Mouse (Mus musculus) midbrain, embryonic 12.5 days (tissue): ENCODE data around the gene Faf2. TPM values are rescaled to one million over a fixed set of nuclear protein-coding genes. Genes with fewer than 3 reads are reported as not detected.
A peak's percentile ranks its signal among the peaks of the same experiment; 100 is the strongest.

Experiments used
- ATAC-seq: fragments of 200-750 bp; cut with Nextera tagmentation; 2 replicates; pipeline ENCODE4 v1.8.0; 2017; ENCODE audit warnings: low read depth, moderate TSS enrichment, moderate library complexity; ENCODE audit not compliant: low FRiP score
- H3K27ac ChIP-seq: fragments of 300-500 bp; sonication (generic); replicated peaks from 2 replicates; pipeline ENCODE4 v1.5.1; 2016; ENCODE audit warnings: mild to moderate bottlenecking
- H3K27me3 ChIP-seq: fragments of 300-500 bp; sonication (generic); 2 replicates; pipeline ENCODE4 v1.6.1; 2016; ENCODE audit warnings: mild to moderate bottlenecking
- H3K36me3 ChIP-seq: fragments of 300-500 bp; sonication (generic); 2 replicates; pipeline ENCODE4 v1.6.1; 2016
- H3K4me1 ChIP-seq: fragments of 300-500 bp; sonication (generic); 2 replicates; pipeline ENCODE4 v1.6.1; 2016
- H3K4me2 ChIP-seq: fragments of 300-500 bp; sonication (generic); replicated peaks from 2 replicates; pipeline ENCODE4 v1.6.1; 2016; ENCODE audit warnings: mild to moderate bottlenecking, moderate library complexity
- H3K4me3 ChIP-seq: fragments of 300-500 bp; sonication (generic); 2 replicates; pipeline ENCODE4 v1.5.1; 2016; ENCODE audit warnings: mild to moderate bottlenecking
- H3K9ac ChIP-seq: fragments of 300-500 bp; sonication (generic); replicated peaks from 2 replicates; pipeline ENCODE4 v1.6.1; 2016; ENCODE audit warnings: mild to moderate bottlenecking, moderate library complexity
- H3K9me3 ChIP-seq: fragments of 300-500 bp; sonication (generic); 2 replicates; pipeline ENCODE4 v1.6.1; 2016; ENCODE audit warnings: mild to moderate bottlenecking
- WGBS: fragments of 180-500 bp; shearing (Covaris S2); methylation state at CpG from one replicate; pipeline ENCODE4 v1.1.7; 2016; 5-methylcytosine and 5-hydroxymethylcytosine counted together
- polyA plus RNA-seq: library from polyadenylated mRNA; unstranded; fragments of >200 nt; fragmentation: Nextera tagmentation; extraction: Ambion mirVana; gene quantifications from 2 replicates; pipeline ENCODE4 v1.2.1, GENCODE M21; 2016

Faf2 gene
- polyA plus RNA-seq, 1 experiment from 2014 or later = 79.5 TPM

DNA sequence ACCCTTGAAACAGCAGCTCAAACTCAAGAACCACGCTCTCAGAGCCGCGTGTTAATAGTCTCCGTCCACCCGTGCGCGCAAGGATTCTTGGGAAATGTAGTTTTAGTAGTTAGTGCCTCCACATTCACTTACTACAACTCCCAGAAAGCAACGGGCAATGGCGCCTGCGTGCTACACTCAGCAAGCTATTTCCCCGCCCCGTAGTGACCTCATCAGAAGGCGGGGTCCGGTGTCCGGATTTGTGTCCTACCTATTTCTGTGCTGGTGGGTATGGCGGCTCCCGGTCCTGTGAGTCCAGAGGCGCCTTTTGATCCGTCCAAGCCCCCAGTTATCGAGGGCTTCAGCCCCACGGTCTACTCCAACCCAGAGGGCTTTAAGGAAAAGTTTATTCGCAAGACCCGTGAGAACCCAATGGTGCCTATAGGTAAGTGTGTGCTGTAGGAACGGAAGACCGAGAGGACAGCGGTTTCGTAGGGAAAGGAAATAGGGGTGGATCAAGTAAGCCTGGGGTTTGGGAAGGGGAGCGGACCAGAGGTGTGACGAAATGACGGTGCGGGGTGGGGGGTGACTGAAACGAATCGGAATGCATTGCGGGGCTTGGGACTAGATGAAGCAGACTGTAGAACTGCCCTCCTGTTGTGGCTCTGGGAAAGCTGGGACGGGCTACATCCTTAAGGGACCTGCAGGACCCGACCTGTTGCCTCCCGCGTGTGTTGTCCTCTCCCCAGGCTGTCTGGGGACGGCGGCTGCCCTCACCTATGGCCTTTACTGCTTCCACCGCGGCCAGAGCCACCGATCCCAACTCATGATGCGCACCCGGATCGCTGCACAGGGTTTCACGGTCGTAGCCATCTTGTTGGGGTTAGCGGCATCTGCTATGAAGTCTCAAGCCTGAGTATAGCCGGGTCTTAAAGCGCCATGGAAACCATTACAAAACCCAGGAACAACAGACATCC is 31.3 kb upstream of the Faf2 start, which contains the start of the genes Nop16 and Higd2a:
Nop16 (minus strand) TSS at position 95 of the 956 bp plus-strand sequence.
Higd2a (plus strand) TSS at position 212 of the 956 bp plus-strand sequence.
- Histone ChIP-seq H3K9me3 (no peaks in the 10 kb centered on the region), H3K4me1 (peaks cover 19% of the 10 kb centered on the region), H3K9ac (peak within 1 kb of the TSS; percentile 82), H3K4me3 (peak within 1 kb of the TSS; percentile 85), H3K27me3 (no peaks in the 10 kb centered on the region), H3K4me2 (peak within 1 kb of the TSS; percentile 75), H3K36me3 (peaks cover 17% of the 10 kb centered on the region), H3K27ac (peak within 1 kb of the TSS; percentile 68)
- WGBS = under 1% methylated on average over 51 of the region's 51 CpGs
- ATAC-seq = peak; percentile 97

DNA sequence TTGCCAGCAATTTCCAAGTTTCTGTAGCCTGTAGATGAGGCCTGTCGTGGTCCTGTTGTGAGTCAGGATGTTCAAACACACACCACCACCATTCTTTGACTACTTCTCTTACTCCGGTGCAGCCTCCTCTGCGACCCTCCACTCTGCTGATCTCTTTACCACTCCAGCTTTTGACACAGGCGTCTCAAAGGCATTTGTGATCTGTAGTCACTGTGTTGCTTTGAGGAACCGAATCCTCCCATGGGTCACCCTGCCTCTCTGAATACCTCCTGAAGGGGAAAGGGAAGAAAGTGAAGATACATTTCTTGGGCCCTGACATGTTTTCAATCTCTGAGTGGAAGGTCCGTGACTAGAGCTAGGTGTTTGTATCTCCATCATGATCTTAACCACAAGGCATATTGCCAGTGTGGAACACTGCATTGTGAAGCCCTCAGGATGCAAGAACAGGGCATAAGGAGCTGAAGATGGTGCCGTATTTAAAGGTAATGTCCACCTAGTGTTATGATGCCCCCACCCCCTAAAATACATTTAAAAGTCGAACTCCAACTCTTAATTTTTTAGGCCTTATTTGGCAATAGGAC is 29.7 kb upstream of the Faf2 start:
- Histone ChIP-seq H3K4me2 (peak overlapping the region; percentile 75; the same call in 1 of the 2 replicates), H3K9ac (no peak overlapping the region), H3K4me3 (no peak overlapping the region), H3K4me1 (peaks cover 19% of the 10 kb centered on the region), H3K9me3 (no peaks in the 10 kb centered on the region), H3K27ac (no peak overlapping the region), H3K36me3 (peaks cover 9% of the 10 kb centered on the region; the same call in 1 of the 2 replicates), H3K27me3 (no peaks in the 10 kb centered on the region; the same call in 1 of the 2 replicates)
- ATAC-seq = no peak
- WGBS = 94% methylated on average over 8 of the region's 8 CpGs

DNA sequence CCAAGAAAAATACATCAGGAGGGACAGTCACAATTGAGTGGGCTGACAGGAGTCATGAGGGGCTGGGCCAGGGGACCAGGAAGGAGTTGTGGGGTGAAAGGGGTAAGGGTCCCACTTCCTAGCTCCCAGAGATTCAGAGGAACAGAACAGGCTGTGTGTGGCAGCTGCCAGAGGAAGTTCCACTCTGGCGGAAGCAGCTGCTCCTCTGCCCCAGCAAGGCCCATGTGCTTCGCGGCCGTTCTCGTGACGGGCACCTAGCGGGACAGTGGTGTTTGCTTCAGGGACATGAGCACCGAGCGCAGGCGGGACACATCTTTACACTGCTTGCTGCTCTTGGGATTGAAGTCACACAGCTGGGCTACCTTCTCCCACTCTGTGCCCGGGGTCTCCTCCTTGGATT is 28.0 kb upstream of the Faf2 start:
- Histone ChIP-seq H3K4me1 (peaks cover 18% of the 10 kb centered on the region), H3K9me3 (no peaks in the 10 kb centered on the region), H3K36me3 (peaks cover 15% of the 10 kb centered on the region; the same call in 1 of the 2 replicates), H3K4me3 (no peak overlapping the region), H3K4me2 (no peak overlapping the region), H3K27ac (no peak overlapping the region), H3K27me3 (no peaks in the 10 kb centered on the region; the same call in 1 of the 2 replicates), H3K9ac (no peak overlapping the region)
- no peak for ATAC-seq
- WGBS = 89% methylated on average over 11 of the region's 11 CpGs

DNA sequence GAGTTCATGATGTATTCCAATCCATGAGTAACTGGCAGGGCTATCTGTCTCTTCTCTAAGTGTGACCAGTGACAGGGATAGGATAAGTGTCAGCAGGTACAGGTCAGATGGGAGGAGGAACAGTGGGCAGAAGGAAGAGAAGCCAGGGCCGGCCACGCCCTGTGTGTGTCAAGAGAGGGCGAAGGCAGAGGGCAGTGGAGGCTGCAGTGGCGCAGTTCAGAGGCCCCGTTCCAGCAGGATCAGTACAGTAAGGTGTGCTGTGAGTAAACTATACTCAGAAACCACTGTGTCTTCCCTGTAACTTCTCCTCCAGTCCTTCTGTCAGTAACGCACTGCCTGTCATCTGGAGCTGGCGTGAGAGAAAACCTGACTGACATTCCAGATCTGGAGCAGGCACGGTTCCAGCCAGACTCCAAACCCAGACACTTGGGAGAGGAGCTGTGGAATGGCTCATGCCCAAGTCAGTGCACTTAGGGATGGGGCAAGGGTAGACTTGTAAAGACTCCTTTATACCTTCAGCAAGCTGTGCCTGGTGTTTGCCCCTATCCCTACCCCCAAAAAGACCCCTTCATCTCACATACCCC is 25.4 kb upstream of the Faf2 start:
- no peak overlapping the region for H3K4me2 ChIP-seq
- H3K9ac ChIP-seq = no peak overlapping the region
- WGBS = 89% methylated on average over 8 of the region's 8 CpGs
- no peak overlapping the region for H3K27ac ChIP-seq
- peaks cover 4% of the 10 kb centered on the region for H3K27me3 ChIP-seq
- peaks cover 7% of the 10 kb centered on the region for H3K4me1 ChIP-seq
- ATAC-seq = no peak
- no peaks in the 10 kb centered on the region for H3K9me3 ChIP-seq
- peaks cover 24% of the 10 kb centered on the region for H3K36me3 ChIP-seq
- no peak overlapping the region for H3K4me3 ChIP-seq

DNA sequence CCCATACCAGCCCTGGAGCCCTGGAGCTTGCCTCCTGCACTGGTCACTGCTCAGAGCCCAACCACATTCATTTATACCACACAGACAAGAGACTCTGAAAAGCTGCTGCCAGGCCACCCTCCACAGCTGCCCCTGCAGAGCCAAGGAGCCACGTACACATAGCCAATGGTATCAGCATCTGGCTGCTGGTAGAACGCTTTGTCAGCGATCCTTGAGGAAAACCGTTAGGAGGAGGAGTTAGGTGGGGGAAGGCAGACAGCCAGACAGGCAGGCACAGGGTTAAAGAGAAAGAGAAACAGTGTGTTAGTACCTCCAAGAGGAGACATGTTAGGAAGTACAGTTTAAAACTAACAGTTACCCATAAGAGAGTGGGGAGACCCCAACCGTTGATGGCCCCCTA is 24.7 kb upstream of the Faf2 start:
- no peak overlapping the region for H3K4me2 ChIP-seq
- no peak for ATAC-seq
- H3K9ac ChIP-seq = no peak overlapping the region
- 79% methylated on average over 5 of the region's 5 CpGs for WGBS
- H3K27me3 ChIP-seq = peaks cover 9% of the 10 kb centered on the region
- peaks cover 24% of the 10 kb centered on the region for H3K36me3 ChIP-seq
- H3K9me3 ChIP-seq = no peaks in the 10 kb centered on the region
- H3K4me3 ChIP-seq = no peak overlapping the region
- no peak overlapping the region for H3K27ac ChIP-seq
- no peaks in the 10 kb centered on the region for H3K4me1 ChIP-seq

DNA sequence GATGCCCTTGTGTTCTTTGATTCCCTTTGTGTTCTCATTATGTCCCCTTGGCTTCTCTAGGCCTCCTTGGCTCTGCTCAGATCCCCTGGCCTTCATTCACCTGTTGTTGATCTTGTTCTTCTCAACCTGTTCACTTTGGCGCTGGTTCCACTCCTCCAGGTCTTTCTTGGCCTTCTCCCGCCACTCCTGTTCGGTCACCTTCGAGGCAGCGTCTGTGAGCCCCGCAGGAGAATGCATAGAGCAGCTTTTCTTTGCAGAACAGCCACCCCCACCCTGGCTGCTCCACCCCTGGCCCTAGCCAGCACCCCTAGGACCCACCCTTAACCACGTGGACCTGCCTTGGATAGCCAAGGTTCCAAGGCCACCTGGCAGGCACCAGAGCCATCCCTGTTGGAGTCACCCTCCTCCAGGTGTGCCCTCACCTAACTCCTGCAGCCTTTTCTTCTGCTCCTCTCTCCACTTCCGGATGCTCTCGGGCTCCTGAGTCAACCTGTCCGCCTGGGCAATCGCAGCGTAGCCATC is 22.9 kb upstream of the Faf2 start:
- Histone ChIP-seq H3K27me3 (peaks cover 19% of the 10 kb centered on the region), H3K4me2 (no peak overlapping the region), H3K9me3 (no peaks in the 10 kb centered on the region), H3K4me3 (no peak overlapping the region), H3K4me1 (peaks cover 4% of the 10 kb centered on the region; the same call in 1 of the 2 replicates), H3K36me3 (peaks cover 24% of the 10 kb centered on the region), H3K27ac (no peak overlapping the region), H3K9ac (no peak overlapping the region)
- ATAC-seq = no peak
- 90% methylated on average over 12 of the region's 12 CpGs for WGBS

DNA sequence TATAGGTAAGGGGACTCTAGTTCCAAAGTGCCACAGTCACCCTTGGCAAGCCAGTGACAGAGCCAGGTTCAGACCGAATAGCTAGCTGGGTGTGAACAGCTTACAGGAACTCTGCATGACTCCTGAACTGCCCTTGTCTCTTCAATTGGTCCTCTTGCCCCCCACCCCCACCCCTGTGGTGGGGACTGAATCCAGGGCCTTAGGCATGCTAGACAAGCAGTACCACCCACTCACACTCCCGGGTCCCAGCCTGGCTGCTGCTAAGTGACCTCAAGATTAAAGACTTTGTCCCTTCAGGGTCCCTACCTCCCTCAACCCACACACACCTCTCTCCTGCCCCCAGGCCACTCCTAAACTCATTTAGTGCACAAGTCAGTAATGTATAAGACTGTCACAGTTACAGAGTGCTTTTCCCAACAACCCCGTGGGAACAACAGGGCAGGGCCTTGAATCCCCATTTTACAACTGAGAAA is 18.9 kb upstream of the Faf2 start:
- Histone ChIP-seq H3K9ac (no peak overlapping the region), H3K27me3 (peaks cover 48% of the 10 kb centered on the region)

DNA sequence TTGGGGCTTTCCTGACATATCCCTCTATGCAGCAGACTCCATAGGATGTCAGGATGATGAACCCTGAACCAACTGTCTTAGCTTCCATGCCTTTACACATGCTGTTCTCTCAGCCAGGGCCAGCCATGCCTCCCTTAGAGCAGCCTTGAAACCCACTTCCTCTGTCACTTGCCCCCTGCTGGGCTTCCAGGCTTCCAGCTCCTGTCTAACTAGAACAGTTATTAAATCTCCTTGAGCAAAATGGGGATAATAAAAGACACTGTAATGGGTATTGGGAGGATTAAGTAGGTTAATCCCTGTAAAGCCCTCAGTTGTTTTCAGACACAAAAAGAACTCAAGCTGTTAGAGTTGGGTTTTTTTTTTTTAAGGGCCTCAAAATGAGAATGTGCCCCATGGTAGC is 18.1 kb upstream of the Faf2 start:
- no peak for ATAC-seq
- H3K4me1 ChIP-seq = peaks cover 10% of the 10 kb centered on the region
- no peak overlapping the region for H3K27ac ChIP-seq
- H3K36me3 ChIP-seq = peaks cover 10% of the 10 kb centered on the region; the same call in 1 of the 2 replicates
- H3K4me2 ChIP-seq = no peak overlapping the region
- H3K9me3 ChIP-seq = no peaks in the 10 kb centered on the region
- no peak overlapping the region for H3K4me3 ChIP-seq
- peaks cover 53% of the 10 kb centered on the region for H3K27me3 ChIP-seq
- H3K9ac ChIP-seq = no peak overlapping the region

More for the DNA sequence above, 18.9 kb upstream of the Faf2 start:
- H3K27ac ChIP-seq = no peak overlapping the region
- H3K4me2 ChIP-seq = no peak overlapping the region
- peaks cover 16% of the 10 kb centered on the region for H3K36me3 ChIP-seq
- H3K4me3 ChIP-seq = no peak overlapping the region
- peaks cover 4% of the 10 kb centered on the region; the same call in 1 of the 2 replicates for H3K4me1 ChIP-seq
- ATAC-seq = no peak
- H3K9me3 ChIP-seq = no peaks in the 10 kb centered on the region
- WGBS = 67% methylated on average over 3 of the region's 3 CpGs

DNA sequence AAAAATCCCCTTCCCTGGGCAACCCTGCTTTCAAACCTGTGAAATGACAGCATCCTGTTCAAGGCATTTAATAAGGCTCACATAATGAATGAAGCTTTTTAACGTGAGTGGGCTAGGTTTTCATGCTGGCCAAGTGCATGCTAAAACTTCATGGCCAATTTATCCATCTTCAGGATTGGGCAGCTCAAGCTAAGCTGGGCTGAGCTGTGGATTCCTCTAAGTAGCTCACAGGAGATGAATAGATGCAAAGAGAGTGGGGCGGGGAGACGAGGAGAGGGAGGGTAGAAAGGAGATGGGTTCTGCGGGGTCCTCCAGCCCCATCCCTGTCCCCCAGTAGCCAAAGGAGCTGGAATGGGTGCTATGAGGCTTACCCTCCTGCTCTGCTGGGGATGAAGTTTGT is 17.4 kb upstream of the Faf2 start:
- Histone ChIP-seq H3K9ac (no peak overlapping the region), H3K4me1 (peaks cover 18% of the 10 kb centered on the region), H3K4me2 (no peak overlapping the region), H3K4me3 (no peak overlapping the region), H3K27ac (no peak overlapping the region), H3K27me3 (peaks cover 60% of the 10 kb centered on the region), H3K36me3 (peaks cover 4% of the 10 kb centered on the region; the same call in 1 of the 2 replicates), H3K9me3 (no peaks in the 10 kb centered on the region)
- 30% methylated on average over 4 of the region's 4 CpGs for WGBS
- ATAC-seq = no peak

DNA sequence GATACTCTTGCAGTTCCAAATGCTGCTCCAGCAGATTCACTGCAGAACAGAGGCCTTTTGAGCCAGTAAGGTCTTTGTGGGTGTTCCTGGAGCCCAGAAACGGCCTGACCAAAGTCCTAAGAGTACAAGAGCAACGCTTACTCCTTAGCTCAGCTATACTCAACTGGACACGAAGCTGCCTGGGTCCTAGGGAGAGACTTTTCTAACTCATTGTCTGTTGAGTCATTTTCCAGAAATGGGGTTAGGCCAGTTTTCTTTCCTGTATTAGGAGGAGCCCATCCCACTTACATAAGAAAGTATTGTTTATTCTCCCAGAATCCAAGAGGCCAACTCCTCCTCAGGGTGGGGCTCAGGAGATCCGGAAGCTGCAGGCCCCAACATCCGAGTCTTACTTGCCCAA is 16.2 kb upstream of the Faf2 start:
- 79% methylated on average over 5 of the region's 5 CpGs for WGBS
- ATAC-seq = no peak
- Histone ChIP-seq H3K4me2 (no peak overlapping the region), H3K9ac (no peak overlapping the region), H3K36me3 (no peaks in the 10 kb centered on the region), H3K4me1 (peaks cover 27% of the 10 kb centered on the region), H3K4me3 (no peak overlapping the region), H3K9me3 (no peaks in the 10 kb centered on the region), H3K27ac (no peak overlapping the region), H3K27me3 (peaks cover 70% of the 10 kb centered on the region)

DNA sequence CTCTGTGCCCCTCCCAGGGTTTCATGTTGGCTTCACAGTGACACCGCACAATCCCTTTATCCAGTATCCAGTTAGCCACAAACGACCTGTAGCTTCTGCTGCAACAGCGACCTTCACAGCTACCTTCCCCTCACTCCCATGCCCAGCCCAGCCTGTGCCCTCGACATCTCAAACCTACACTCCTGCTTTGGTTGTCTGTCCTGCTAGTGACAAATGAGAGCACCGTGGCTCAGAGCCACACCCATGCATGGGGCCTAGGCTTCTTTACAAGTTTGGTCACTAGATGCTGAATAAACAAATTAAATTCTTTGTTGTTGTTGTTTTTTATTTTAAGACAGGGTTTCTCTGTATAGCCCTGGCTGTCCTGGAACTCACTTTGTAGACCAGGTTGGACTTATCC is 14.4 kb upstream of the Faf2 start:
- H3K9ac ChIP-seq = no peak overlapping the region
- no peak overlapping the region for H3K4me3 ChIP-seq
- H3K36me3 ChIP-seq = no peaks in the 10 kb centered on the region
- no peak overlapping the region for H3K27ac ChIP-seq
- 72% methylated on average over 5 of the region's 5 CpGs for WGBS
- H3K9me3 ChIP-seq = no peaks in the 10 kb centered on the region
- H3K27me3 ChIP-seq = peaks cover 63% of the 10 kb centered on the region
- H3K4me1 ChIP-seq = peaks cover 38% of the 10 kb centered on the region
- ATAC-seq = no peak
- H3K4me2 ChIP-seq = no peak overlapping the region
